Mouse (Mus musculus) v-Abl transformed pro-B cells (cell line): Measurements from ENCODE around the gene Iqck.

Experiments
- in situ Hi-C, 2 experiments: fragments of 400-800 bp; cut with MboI; formaldehyde crosslinking; loops; one replicate each; pipeline ENCODE4 v1.15.1; 2025; ENCODE audit not compliant: unreplicated experiment in 2 of 2

Gene Iqck

GRCm38 (mm10) chr7:119015736-119016135 is 160.2 kb downstream of the Iqck start:
- in situ Hi-C loops = loop anchor here (10.0 to 25.0 kb wide), 3 partner anchors 499 to 1809 kb away; partner anchors contain the start of gene Acsm5 (in 2 of the 2)

GRCm38 (mm10) chr7:119019537-119019936 is 164.0 kb downstream of the Iqck start:
- in situ Hi-C loops = loop anchor here (10.0 to 25.0 kb wide), 3 partner anchors 495 to 1805 kb away; partner anchors contain the start of gene Acsm5 (in 2 of the 2)
